Mouse (Mus musculus): ENCODE measurements around the gene Cby1.

- TF ChIP-seq POLR2A (IDR thresholded peaks at IDR 0.05; ENCODE audit: low read depth, low read length) (no peak), CTCF (IDR thresholded peaks at IDR 0.05; ENCODE audit: borderline replicate concordance, insufficient read depth, low read length) (no peak)
These were observed 39.1 kb upstream of the Cby1 start for GRCm38 (mm10) chr15:79619770-79620414.
